Mouse (Mus musculus) gastrocnemius, adult 2 months (tissue): ENCODE measurements around the gene 2610028H24Rik. TPM values are rescaled to one million over a fixed set of nuclear protein-coding genes. Genes with fewer than 3 reads are reported as not detected.

Experiments
- DNase-seq: peaks from one replicate; pipeline ENCODE4 v3.0.0; 2022
- H3K27ac ChIP-seq: fragments of 200-600 bp; 2 replicates; pipeline ENCODE4 v1.8.1; 2022; ENCODE audit warnings: mild to moderate bottlenecking
- H3K4me3 ChIP-seq: fragments of 200-600 bp; 2 replicates; pipeline ENCODE4 v1.8.1; 2022; ENCODE audit warnings: mild to moderate bottlenecking, moderate library complexity
- CTCF ChIP-seq: fragments of 200-600 bp; IDR thresholded peaks from 2 replicates; pipeline ENCODE4 v1.8.1; 2022; ENCODE audit warnings: antibody characterized with exemption, mild to moderate bottlenecking, moderate library complexity
- intact Hi-C: fragments of 180-260 bp; cut with DNase I; formaldehyde crosslinking; loops from one replicate; pipeline ENCODE4 v1.15.1; 2025
- long read RNA-seq, 2 experiments: library from polyadenylated mRNA; stranded (forward); transcript quantifications; one replicate each; pipeline ENCODE4 v2.0.0; 2021
- total RNA-seq, 2 experiments: library from RNA; stranded (reverse); gene quantifications; 2 replicates each; pipeline ENCODE4 v1.2.3; 2021

The 2610028H24Rik gene
- total RNA-seq = under 1 TPM in 1 of 2 experiments, not detected in 1; 0.22 TPM
- long read RNA-seq, experiment 1, partial matches to known transcripts = 0 of 1 reads
- long read RNA-seq, experiment 1, other reads (novel, unspliced or antisense) = 1 of 1 reads
- long read RNA-seq, experiment 2 = 0 reads

- DNase-seq = no peak
- TF ChIP-seq CTCF = no peak
- peak within 1 kb of the TSS; percentile 89 for H3K27ac ChIP-seq
- no peak within 1 kb of the TSS; the same call in 1 of the 2 replicates for H3K4me3 ChIP-seq
- intact Hi-C loops = no loop called here
Observed at GRCm38 (mm10) chr10:76448851-76449250, at the start of gene 2610028H24Rik. Gene 2610028H24Rik (plus strand): TSS chr10:76449081.

GRCm38 (mm10) chr10:76408520-76408919 is 40.4 kb upstream of the 2610028H24Rik start:
- Histone ChIP-seq H3K27ac (no peak overlapping the region), H3K4me3 (no peak overlapping the region)
- intact Hi-C loops = no loop called here
- no peak for TF ChIP-seq CTCF
- DNase-seq = no peak

- peak; percentile 92 for DNase-seq
- Histone ChIP-seq H3K4me3 (peak overlapping the region; percentile 74), H3K27ac (peak overlapping the region; percentile 94)
- TF ChIP-seq CTCF = no peak
- intact Hi-C loops = no loop called here
Observed at GRCm38 (mm10) chr10:76416811-76417210, 32.1 kb upstream of the 2610028H24Rik start.

- Histone ChIP-seq H3K4me3 (no peak overlapping the region), H3K27ac (no peak overlapping the region)
- intact Hi-C loops = no loop called here
- TF ChIP-seq CTCF = no peak
- no peak for DNase-seq
Observed at GRCm38 (mm10) chr10:76425674-76426073, 23.2 kb upstream of the 2610028H24Rik start.

- TF ChIP-seq CTCF = no peak
- no peak for DNase-seq
- H3K27ac ChIP-seq = no peak overlapping the region
- intact Hi-C loops = no loop called here
- H3K4me3 ChIP-seq = no peak overlapping the region
Observed at GRCm38 (mm10) chr10:76433925-76434324, 15.0 kb upstream of the 2610028H24Rik start.

- DNase-seq = no peak
- intact Hi-C loops = no loop called here
- H3K4me3 ChIP-seq = no peak overlapping the region
- no peak for TF ChIP-seq CTCF
- H3K27ac ChIP-seq = no peak overlapping the region
Observed at GRCm38 (mm10) chr10:76439107-76439890, 9.6 kb upstream of the 2610028H24Rik start.

- TF ChIP-seq CTCF = no peak
- intact Hi-C loops = no loop called here
- no peak for DNase-seq
- H3K4me3 ChIP-seq = no peak within 1 kb of the TSS
- no peak within 1 kb of the TSS for H3K27ac ChIP-seq
Observed at GRCm38 (mm10) chr10:76440281-76440680, 8.6 kb upstream of the 2610028H24Rik start, which contains the start of gene AC141477.1. Gene AC141477.1 (minus strand): TSS chr10:76440444.

GRCm38 (mm10) chr10:76442178-76443088 is 6.4 kb upstream of the 2610028H24Rik start, which contains the start of gene Pcnt:
Gene Pcnt (minus strand): TSS chr10:76442786.
- intact Hi-C loops = no loop called here
- peak; percentile 99 for DNase-seq

GRCm38 (mm10) chr10:76445996-76446681 is 2.7 kb upstream of the 2610028H24Rik start:
- Histone ChIP-seq H3K27ac (peak overlapping the region; percentile 89), H3K4me3 (no peak overlapping the region)
- intact Hi-C loops = no loop called here
- TF ChIP-seq CTCF = no peak
- no peak for DNase-seq

More at GRCm38 (mm10) chr10:76442178-76443088, 6.4 kb upstream of the 2610028H24Rik start, which contains the start of gene Pcnt:
- Histone ChIP-seq H3K27ac (peak within 1 kb of the TSS; percentile 99), H3K4me3 (peak within 1 kb of the TSS; percentile 95)
- TF ChIP-seq CTCF = peak; percentile 89

GRCm38 (mm10) chr10:76447406-76448229 is 1.3 kb upstream of the 2610028H24Rik start:
- no peak for TF ChIP-seq CTCF
- Histone ChIP-seq H3K27ac (peak overlapping the region; percentile 89), H3K4me3 (peak overlapping the region; percentile 5; the same call in 1 of the 2 replicates)
- intact Hi-C loops = no loop called here
- DNase-seq = peak; percentile 75

GRCm38 (mm10) chr10:76455289-76455688 is 6.4 kb downstream of the 2610028H24Rik start:
- no peak overlapping the region for H3K4me3 ChIP-seq
- H3K27ac ChIP-seq = no peak overlapping the region
- TF ChIP-seq CTCF = peak; percentile 81
- DNase-seq = peak; percentile 47
- intact Hi-C loops = loop anchor here (1.0 kb wide), 1 partner anchor 280 kb away; no protein-coding TSS in a partner anchor
